Mouse (Mus musculus): Measurements from ENCODE around the gene Hoxb7. TPM values are rescaled to one million over a fixed set of nuclear protein-coding genes. Genes with fewer than 3 reads are reported as not detected.

The Hoxb7 gene
- total RNA-seq, 2 experiments from 2014 or later, result 1.5 to 1.6 TPM

GRCm38 (mm10) chr11:96324125-96324524 is 37.7 kb downstream of the Hoxb7 start:
- intact Hi-C loops (cut with DNase I; ENCODE audit: low total_unique reads), result no loop called here
- DNase-seq, result no peak

- intact Hi-C loops (cut with DNase I; ENCODE audit: low total_unique reads), result no loop called here
- no peak for DNase-seq
Measured at GRCm38 (mm10) chr11:96324965-96325364, 38.5 kb downstream of the Hoxb7 start.

- intact Hi-C loops (cut with DNase I; ENCODE audit: low total_unique reads), result no loop called here
- DNase-seq, result no peak
Measured at GRCm38 (mm10) chr11:96325747-96326212, 39.4 kb downstream of the Hoxb7 start.

GRCm38 (mm10) chr11:96326705-96327104 is 40.3 kb downstream of the Hoxb7 start:
- intact Hi-C loops (cut with DNase I; ENCODE audit: low total_unique reads), result no loop called here
- DNase-seq, result no peak

GRCm38 (mm10) chr11:96327122-96327521 is 40.7 kb downstream of the Hoxb7 start:
- DNase-seq, result no peak
- intact Hi-C loops (cut with DNase I; ENCODE audit: low total_unique reads), result no loop called here

GRCm38 (mm10) chr11:96327750-96328149 is 41.3 kb downstream of the Hoxb7 start:
- intact Hi-C loops (cut with DNase I; ENCODE audit: low total_unique reads), result no loop called here
- DNase-seq, result no peak

GRCm38 (mm10) chr11:96328605-96329004 is 42.2 kb downstream of the Hoxb7 start:
- intact Hi-C loops (cut with DNase I; ENCODE audit: low total_unique reads), result no loop called here
- DNase-seq, result no peak

- intact Hi-C loops (cut with DNase I; ENCODE audit: low total_unique reads), result no loop called here
- no peak for DNase-seq
Measured at GRCm38 (mm10) chr11:96332105-96332504, 45.7 kb downstream of the Hoxb7 start.

GRCm38 (mm10) chr11:96332618-96333032 is 46.2 kb downstream of the Hoxb7 start:
- intact Hi-C loops (cut with DNase I; ENCODE audit: low total_unique reads), result no loop called here
- no peak for DNase-seq

- intact Hi-C loops (cut with DNase I; ENCODE audit: low total_unique reads), result no loop called here
- no peak for DNase-seq
Measured at GRCm38 (mm10) chr11:96333241-96334001, 47.0 kb downstream of the Hoxb7 start.

- intact Hi-C loops (cut with DNase I; ENCODE audit: low total_unique reads), result no loop called here
- DNase-seq, result no peak
Measured at GRCm38 (mm10) chr11:96334002-96334364, 47.6 kb downstream of the Hoxb7 start.

GRCm38 (mm10) chr11:96334998-96335397 is 48.6 kb downstream of the Hoxb7 start:
- DNase-seq, result no peak
- intact Hi-C loops (cut with DNase I; ENCODE audit: low total_unique reads), result no loop called here

GRCm38 (mm10) chr11:96336597-96336996 is 50.2 kb downstream of the Hoxb7 start:
- no peak for DNase-seq
- intact Hi-C loops (cut with DNase I; ENCODE audit: low total_unique reads), result no loop called here

GRCm38 (mm10) chr11:96337026-96337425 is 50.6 kb downstream of the Hoxb7 start:
- intact Hi-C loops (cut with DNase I; ENCODE audit: low total_unique reads), result no loop called here
- no peak for DNase-seq

- no peak for DNase-seq
- intact Hi-C loops (cut with DNase I; ENCODE audit: low total_unique reads), result no loop called here
Measured at GRCm38 (mm10) chr11:96338957-96339855, 52.8 kb downstream of the Hoxb7 start.

Small RNAs within 50 kb of the gene (microRNA-seq; reads per million reads assigned to microRNA genes)
- gene Mir10a, result 3,662 to 4,214 reads per million in 2 experiments
- gene Mir196a-1, result 4.1 to 8.5 reads per million in 2 experiments

Other genes with a start within 250 kb of the Hoxb7 start
- 10 to 100 TPM; 17.6 to 19.9 TPM for gene Ube2z, start 221.2 kb upstream of the Hoxb7 start, total RNA-seq (2021)
- gene Atp5g1, start 211.0 kb upstream of the Hoxb7 start, total RNA-seq (2021), result 1,000 to 10,000 TPM; 1,272 to 1,516 TPM
- not detected for gene Calcoco2, start 174.7 kb upstream of the Hoxb7 start, total RNA-seq (2021)
- not detected for gene Ttll6, start 152.8 kb upstream of the Hoxb7 start, total RNA-seq (2021)
- gene Hoxb13, start 92.3 kb upstream of the Hoxb7 start, total RNA-seq (2021), result not detected
- gene Hoxb9, start 15.2 kb upstream of the Hoxb7 start, total RNA-seq (2021), result under 1 TPM; 0.49 to 0.59 TPM
- gene Hoxb8, start 4.7 kb upstream of the Hoxb7 start, total RNA-seq (2021), result under 1 TPM; 0.71 to 0.74 TPM
- under 1 TPM; 0.43 to 0.75 TPM for gene Hoxb6, start 5.9 kb downstream of the Hoxb7 start, total RNA-seq (2021)
- gene Hoxb5, start 16.7 kb downstream of the Hoxb7 start, total RNA-seq (2021), result under 1 TPM; 0.90 to 0.91 TPM
- under 1 TPM; 0.51 to 0.53 TPM for gene Hoxb4, start 31.6 kb downstream of the Hoxb7 start, total RNA-seq (2021)
- gene Hoxb3, start 36.7 kb downstream of the Hoxb7 start, total RNA-seq (2021), result under 1 TPM; 0.66 to 0.80 TPM
- 1 to 10 TPM in 1 of 2 experiments, under 1 TPM in 1; 0.51 to 1.1 TPM for gene Hoxb2, start 63.9 kb downstream of the Hoxb7 start, total RNA-seq (2021)
- not detected for gene Hoxb1, start 79.1 kb downstream of the Hoxb7 start, total RNA-seq (2021)
- gene Skap1, start 178.0 kb downstream of the Hoxb7 start, total RNA-seq (2021), result under 1 TPM in 1 of 2 experiments, not detected in 1; 0.20 TPM

All from gastrocnemius, postnatal 14 days (tissue).